Mouse (Mus musculus): ENCODE measurements around the gene Msgn1.

Msgn1 gene

GRCm38 (mm10) chr12:11208872-11209271, at the start of gene Msgn1:
Gene Msgn1, minus strand, starts transcription at chr12:11208972.
- DNase-seq (ENCODE audit: extremely low spot score, low spot score) = no peak

- DNase-seq (ENCODE audit: extremely low spot score, low spot score) = no peak
Measured at GRCm38 (mm10) chr12:11250322-11250721, 41.5 kb upstream of the Msgn1 start.

- DNase-seq (ENCODE audit: extremely low spot score, low spot score) = no peak
Measured at GRCm38 (mm10) chr12:11247460-11247859, 38.7 kb upstream of the Msgn1 start.

GRCm38 (mm10) chr12:11235996-11236395, 27.2 kb upstream of the Msgn1 start:
- no peak for DNase-seq (ENCODE audit: extremely low spot score, low spot score)

- no peak for DNase-seq (ENCODE audit: extremely low spot score, low spot score)
Measured at GRCm38 (mm10) chr12:11230267-11230666, 21.5 kb upstream of the Msgn1 start.

GRCm38 (mm10) chr12:11226529-11227268, 17.9 kb upstream of the Msgn1 start:
- DNase-seq (ENCODE audit: extremely low spot score, low spot score) = no peak

GRCm38 (mm10) chr12:11226123-11226522, 17.4 kb upstream of the Msgn1 start:
- no peak for DNase-seq (ENCODE audit: extremely low spot score, low spot score)

GRCm38 (mm10) chr12:11224722-11225121, 15.9 kb upstream of the Msgn1 start:
- no peak for DNase-seq (ENCODE audit: extremely low spot score, low spot score)

- DNase-seq (ENCODE audit: extremely low spot score, low spot score) = no peak
Measured at GRCm38 (mm10) chr12:11223090-11223489, 14.3 kb upstream of the Msgn1 start.

GRCm38 (mm10) chr12:11222566-11222965, 13.8 kb upstream of the Msgn1 start:
- DNase-seq (ENCODE audit: extremely low spot score, low spot score) = no peak

- no peak for DNase-seq (ENCODE audit: extremely low spot score, low spot score)
Measured at GRCm38 (mm10) chr12:11221524-11222330, 13.0 kb upstream of the Msgn1 start.

GRCm38 (mm10) chr12:11217726-11218250, 9.0 kb upstream of the Msgn1 start:
- no peak for DNase-seq (ENCODE audit: extremely low spot score, low spot score)

GRCm38 (mm10) chr12:11216454-11216853, 7.7 kb upstream of the Msgn1 start:
- no peak for DNase-seq (ENCODE audit: extremely low spot score, low spot score)

GRCm38 (mm10) chr12:11215555-11215954, 6.8 kb upstream of the Msgn1 start:
- no peak for DNase-seq (ENCODE audit: extremely low spot score, low spot score)

GRCm38 (mm10) chr12:11214776-11215175, 6.0 kb upstream of the Msgn1 start:
- no peak for DNase-seq (ENCODE audit: extremely low spot score, low spot score)

- DNase-seq (ENCODE audit: extremely low spot score, low spot score) = no peak
Measured at GRCm38 (mm10) chr12:11212881-11213280, 4.1 kb upstream of the Msgn1 start.

- no peak for DNase-seq (ENCODE audit: extremely low spot score, low spot score)
Measured at GRCm38 (mm10) chr12:11210361-11210760, 1.6 kb upstream of the Msgn1 start.

GRCm38 (mm10) chr12:11209636-11210035, 864 bp upstream of the Msgn1 start:
- DNase-seq (ENCODE audit: extremely low spot score, low spot score) = no peak

- DNase-seq (ENCODE audit: extremely low spot score, low spot score) = no peak
Measured at GRCm38 (mm10) chr12:11206321-11206720, 2.5 kb downstream of the Msgn1 start.

GRCm38 (mm10) chr12:11203694-11204665, 4.8 kb downstream of the Msgn1 start:
- DNase-seq (ENCODE audit: extremely low spot score, low spot score) = no peak

GRCm38 (mm10) chr12:11202476-11202875, 6.3 kb downstream of the Msgn1 start:
- no peak for DNase-seq (ENCODE audit: extremely low spot score, low spot score)
